Mouse (Mus musculus) testis, adult 2 months (tissue): ENCODE measurements at regions not wholly inside any gene's neighbourhood (a gene's known extent, or its start where the extent isn't known, plus 50 kb on each side); places are given as distances from the start of the nearest gene placed in this dataset.

Source experiments
- CTCF ChIP-seq: fragments of 200-500 bp; IDR thresholded peaks from 2 replicates; pipeline ENCODE4 v1.5.1; 2012; ENCODE audit warnings: low read depth, mild to moderate bottlenecking, inconsistent platforms, low read length, moderate library complexity; ENCODE audit not compliant: control insufficient read depth, insufficient read depth, insufficient replicate concordance
- POLR2A ChIP-seq: fragments of 200-500 bp; IDR thresholded peaks from 2 replicates; pipeline ENCODE4 v1.6.1; 2012; ENCODE audit warnings: low read depth, mild to moderate bottlenecking, inconsistent platforms, low read length, moderate library complexity; ENCODE audit not compliant: control insufficient read depth

DNA sequence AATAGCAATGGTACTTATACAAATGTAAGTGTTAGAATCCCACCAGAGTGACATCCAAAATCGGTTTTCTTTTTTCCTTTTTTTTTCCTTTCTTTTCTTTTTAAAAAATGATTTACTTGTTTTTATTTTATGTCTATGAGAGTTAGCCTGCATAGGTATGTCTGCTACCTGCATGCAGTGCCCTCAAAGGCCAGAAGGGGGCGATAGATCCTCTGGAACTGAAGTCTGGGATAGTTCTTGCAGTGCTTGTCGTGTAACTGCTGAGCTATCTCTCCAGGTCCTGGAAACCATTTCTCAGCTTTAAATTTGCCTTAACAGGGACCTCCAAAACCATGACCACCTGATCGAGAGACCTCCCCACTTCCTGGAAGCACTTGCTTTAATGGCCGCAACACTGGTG lies 93.8 kb downstream of the Defb7 start:
- TF ChIP-seq CTCF, result peak; percentile 58; the same call in 1 of the 2 replicates
- no peak for TF ChIP-seq POLR2A
